Mouse (Mus musculus) embryo, embryonic 10 days (tissue): ENCODE data around the gene Prl3d3.
"Not testable (repeated sequence)": the region's sequence is repeated elsewhere in the genome, so short reads cannot be mapped to it uniquely, and the experiment has no call there.

Experiments
- DNase-seq: peaks from one replicate; pipeline ENCODE4 v3.0.0-alpha.2; 2015; ENCODE audit warnings: low spot score

The Prl3d3 gene

DNA sequence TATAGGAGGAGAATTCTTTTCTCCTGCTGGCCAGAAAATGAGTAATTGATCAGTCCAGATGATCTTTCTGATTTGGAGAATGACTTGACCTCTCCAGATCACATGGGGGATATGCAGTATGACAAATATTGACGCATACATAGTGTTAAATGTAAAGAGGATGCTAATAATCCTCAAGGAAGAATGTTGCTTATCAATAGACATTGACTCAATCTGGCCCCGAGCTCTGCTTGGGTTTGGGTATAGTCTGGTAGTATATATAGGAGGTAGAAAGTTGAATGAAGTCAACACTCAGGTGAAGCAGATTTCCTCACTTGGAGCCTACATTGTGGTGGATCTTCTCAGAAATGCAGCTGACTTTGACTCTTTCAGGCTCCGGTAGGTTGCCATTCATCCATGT, at the start of gene Prl3d3:
TSS of gene Prl3d3 (plus strand) at position 301 of the 400 bp plus-strand sequence.
- DNase-seq: not testable (repeated sequence)

DNA sequence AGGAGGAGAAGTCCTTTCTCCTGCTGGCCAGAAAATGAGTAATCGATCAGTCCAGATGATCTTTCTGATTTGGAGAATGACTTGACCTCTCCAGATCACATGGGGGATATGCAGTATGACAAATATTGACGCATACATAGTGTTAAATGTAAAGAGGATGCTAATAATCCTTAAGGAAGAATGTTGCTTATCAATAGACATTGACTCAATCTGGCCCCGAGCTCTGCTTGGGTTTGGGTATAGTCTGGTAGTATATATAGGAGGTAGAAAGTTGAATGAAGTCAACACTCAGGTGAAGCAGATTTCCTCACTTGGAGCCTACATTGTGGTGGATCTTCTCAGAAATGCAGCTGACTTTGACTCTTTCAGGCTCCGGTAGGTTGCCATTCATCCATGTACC, 35.2 kb upstream of the Prl3d3 start, which contains the start of gene Prl3d2:
TSS of gene Prl3d2 (plus strand) at position 301 of the 400 bp plus-strand sequence.
- not testable (repeated sequence) for DNase-seq

DNA sequence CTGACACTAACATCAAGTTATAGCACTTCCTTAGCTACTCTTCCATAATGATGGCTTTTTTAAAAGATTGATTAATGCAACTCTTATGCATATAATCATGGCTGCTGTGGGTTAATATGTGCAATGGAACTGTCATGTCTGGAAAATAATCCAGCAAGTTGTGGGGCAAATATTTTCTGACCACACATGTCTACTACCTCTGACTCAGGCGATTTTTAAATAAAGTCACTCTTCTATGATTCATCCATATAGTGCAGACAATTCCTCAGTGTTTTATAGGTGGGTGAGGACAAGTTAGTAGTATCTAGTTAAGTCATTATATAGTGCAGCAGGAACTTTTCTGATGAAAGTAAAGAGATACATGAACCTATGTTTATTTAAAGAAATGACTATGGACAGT, 8.3 kb upstream of the Prl3d3 start:
- no peak for DNase-seq

DNA sequence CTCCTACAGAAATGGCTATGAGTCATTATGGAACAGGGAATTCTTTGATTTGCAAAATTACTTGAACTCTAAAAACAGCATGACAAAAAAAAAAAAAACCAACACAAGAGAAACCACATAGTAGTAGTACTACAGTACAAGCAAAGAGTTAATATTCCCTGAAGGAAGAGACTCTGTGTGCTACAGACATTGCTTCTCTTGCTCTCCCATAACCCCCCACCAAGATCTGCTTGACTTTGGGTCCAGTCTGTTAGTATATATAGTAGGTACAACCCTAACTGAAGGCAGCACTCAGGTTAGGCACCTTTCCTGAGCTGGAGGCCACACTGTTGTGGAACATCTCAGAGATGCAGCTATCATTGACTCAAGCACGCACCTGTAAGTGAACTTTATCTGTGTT, 39.8 kb downstream of the Prl3d3 start, which contains the start of gene Prl3c1:
TSS of gene Prl3c1 (plus strand) at position 301 of the 400 bp plus-strand sequence.
- DNase-seq: no peak
